Mouse (Mus musculus) stomach, embryonic 15.5 days (tissue): ENCODE results near the gene Ppil4. TPM values are rescaled to one million over a fixed set of nuclear protein-coding genes. Genes with fewer than 3 reads are reported as not detected.
A peak's percentile ranks its signal among the peaks of the same experiment; 100 is the strongest.

Experiments
- ATAC-seq: fragments of 200-750 bp; cut with Nextera tagmentation; 2 replicates; pipeline ENCODE4 v1.8.0; 2017; ENCODE audit warnings: low read depth, moderate number of reproducible peaks, moderate TSS enrichment; ENCODE audit not compliant: insufficient read depth, low FRiP score
- H3K27ac ChIP-seq: fragments of 300-500 bp; sonication (generic); 2 replicates; pipeline ENCODE4 v1.5.1; 2015; ENCODE audit warnings: mild to moderate bottlenecking, inconsistent platforms
- H3K27me3 ChIP-seq: fragments of 300-500 bp; sonication (generic); replicated peaks from 2 replicates; pipeline ENCODE4 v1.6.1; 2015; ENCODE audit warnings: inconsistent platforms
- H3K36me3 ChIP-seq: fragments of 300-500 bp; sonication (generic); 2 replicates; pipeline ENCODE4 v1.6.1; 2015; ENCODE audit warnings: inconsistent platforms
- H3K4me1 ChIP-seq: fragments of 300-500 bp; sonication (generic); 2 replicates; pipeline ENCODE4 v1.6.1; 2015; ENCODE audit warnings: inconsistent platforms
- H3K4me2 ChIP-seq: fragments of 300-500 bp; sonication (generic); 2 replicates; pipeline ENCODE4 v1.6.1; 2015; ENCODE audit warnings: mild to moderate bottlenecking, inconsistent platforms
- H3K4me3 ChIP-seq: fragments of 300-500 bp; sonication (generic); replicated peaks from 2 replicates; pipeline ENCODE4 v1.5.1; 2015; ENCODE audit warnings: inconsistent platforms
- H3K9ac ChIP-seq: fragments of 300-500 bp; sonication (generic); 2 replicates; pipeline ENCODE4 v1.6.1; 2015; ENCODE audit warnings: inconsistent platforms
- H3K9me3 ChIP-seq: fragments of 300-500 bp; sonication (generic); 2 replicates; pipeline ENCODE4 v1.6.1; 2016; ENCODE audit warnings: inconsistent platforms
- WGBS: fragments of 180-500 bp; shearing (Covaris S2); methylation state at CpG from one replicate; pipeline ENCODE4 v1.1.7; 2015; 5-methylcytosine and 5-hydroxymethylcytosine counted together
- polyA plus RNA-seq: library from polyadenylated mRNA; unstranded; fragments of >200 nt; fragmentation: Nextera tagmentation; extraction: Ambion mirVana; gene quantifications from 2 replicates; pipeline ENCODE4 v1.2.1, GENCODE M21; 2015

The Ppil4 gene
- polyA plus RNA-seq, 1 experiment from 2014 or later, result 37.9 TPM

DNA sequence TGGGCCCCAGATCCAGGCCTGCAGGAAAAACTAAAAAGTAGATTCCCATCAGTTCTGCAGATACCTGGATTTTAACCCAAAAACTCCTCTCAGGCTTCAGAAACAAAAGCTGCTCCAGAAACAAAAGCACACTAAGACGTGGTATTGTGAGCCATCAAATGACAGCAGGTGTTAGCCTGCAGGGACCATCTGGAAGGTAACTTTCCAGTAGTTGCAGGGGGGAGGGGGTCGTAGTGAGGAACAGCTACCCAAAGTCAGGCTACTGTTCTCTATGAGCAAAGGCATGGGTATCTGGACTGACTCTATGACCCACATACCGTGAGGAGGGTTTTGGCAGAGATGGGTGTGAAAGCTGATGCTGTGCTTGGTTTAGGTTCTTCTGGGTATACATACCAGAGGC is 48.1 kb downstream of the Ppil4 start:
- 67% methylated on average over 3 of the region's 3 CpGs for WGBS
- Histone ChIP-seq H3K27me3 (no peaks in the 10 kb centered on the region; the same call in 1 of the 2 replicates), H3K36me3 (no peaks in the 10 kb centered on the region), H3K9me3 (no peaks in the 10 kb centered on the region), H3K4me3 (no peak overlapping the region), H3K4me1 (no peaks in the 10 kb centered on the region), H3K9ac (no peak overlapping the region), H3K27ac (no peak overlapping the region), H3K4me2 (no peak overlapping the region)
- no peak for ATAC-seq

DNA sequence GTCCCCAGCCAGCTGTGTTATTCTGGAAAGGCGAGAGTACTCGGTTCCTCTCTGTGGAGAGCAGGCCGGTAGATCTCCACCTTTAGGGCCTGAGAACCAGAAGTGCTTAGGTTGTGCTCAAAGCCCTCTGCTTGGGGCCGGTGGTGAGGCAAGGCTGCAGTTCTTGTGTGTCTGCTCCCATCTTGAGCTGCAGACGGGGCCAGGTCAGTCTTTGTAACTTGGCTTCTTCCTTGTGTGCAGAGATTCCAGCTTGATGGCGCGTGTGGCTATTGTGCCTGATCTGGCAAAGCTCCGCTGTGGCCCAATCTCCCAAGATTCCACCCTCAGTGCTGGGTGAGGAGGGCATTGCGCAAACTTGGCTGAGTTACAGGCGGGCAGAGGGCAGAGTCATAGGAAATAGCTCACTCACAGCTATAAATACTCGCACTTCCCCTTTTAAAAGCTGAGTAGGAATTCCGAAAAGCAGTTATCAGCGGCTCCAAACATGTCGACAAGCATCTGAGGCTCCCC is 48.9 kb downstream of the Ppil4 start:
- Histone ChIP-seq H3K4me3 (no peak overlapping the region), H3K4me1 (no peaks in the 10 kb centered on the region), H3K4me2 (peak overlapping the region; percentile 17; the same call in 1 of the 2 replicates), H3K27me3 (no peaks in the 10 kb centered on the region; the same call in 1 of the 2 replicates), H3K36me3 (no peaks in the 10 kb centered on the region), H3K27ac (0 out of 2 replicates have a peak overlapping the region, but pooled peaks have one; percentile 21), H3K9ac (no peak overlapping the region), H3K9me3 (no peaks in the 10 kb centered on the region)
- 57% methylated on average over 14 of the region's 14 CpGs for WGBS
- no peak; the same call in 1 of the 2 replicates for ATAC-seq

DNA sequence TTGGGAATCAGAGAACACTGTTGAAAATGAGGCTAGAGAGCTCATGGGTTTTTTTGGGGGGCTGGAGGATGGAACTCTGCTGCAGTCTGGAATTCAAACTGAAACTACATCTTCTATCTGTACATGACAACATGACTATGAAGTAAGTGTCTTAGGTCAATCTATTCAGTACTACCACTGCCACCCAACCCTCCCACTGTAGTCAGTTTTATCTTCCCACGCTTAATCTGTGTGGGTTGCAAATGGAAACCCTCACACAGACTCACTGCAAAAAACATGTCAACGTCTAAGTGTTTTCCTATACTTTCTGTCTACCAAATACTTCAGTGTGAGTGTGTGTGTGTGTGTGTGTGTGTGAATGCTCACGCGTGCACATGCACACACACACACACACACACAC is 50.5 kb downstream of the Ppil4 start:
- no peak overlapping the region for H3K9ac ChIP-seq
- H3K27me3 ChIP-seq, result no peaks in the 10 kb centered on the region; the same call in 1 of the 2 replicates
- H3K4me1 ChIP-seq, result no peaks in the 10 kb centered on the region
- no peaks in the 10 kb centered on the region for H3K36me3 ChIP-seq
- no peak overlapping the region for H3K27ac ChIP-seq
- no peaks in the 10 kb centered on the region for H3K9me3 ChIP-seq
- 82% methylated on average over 4 of the region's 4 CpGs for WGBS
- no peak for ATAC-seq
- H3K4me2 ChIP-seq, result no peak overlapping the region
- no peak overlapping the region for H3K4me3 ChIP-seq

DNA sequence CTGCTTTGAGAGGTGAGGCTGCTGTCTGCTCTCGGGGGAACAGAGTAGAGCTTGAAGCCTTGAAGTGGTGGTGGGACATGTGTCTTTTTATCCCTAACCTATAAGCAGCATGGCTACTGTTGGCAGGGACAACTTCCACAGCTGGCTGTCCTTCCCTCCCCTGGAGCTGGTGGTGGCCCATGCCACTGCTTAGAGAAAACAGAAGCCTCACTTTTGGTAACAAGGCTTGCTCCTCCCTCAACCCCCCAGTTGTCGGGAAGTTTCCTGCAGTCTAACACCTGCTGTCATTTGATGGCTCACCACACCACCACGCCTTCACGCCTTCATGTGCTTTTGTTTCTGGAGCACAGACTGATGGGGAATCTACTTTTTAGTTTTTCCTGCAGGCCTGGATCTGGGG is 51.5 kb downstream of the Ppil4 start:
- ATAC-seq, result no peak
- H3K27me3 ChIP-seq, result no peaks in the 10 kb centered on the region; the same call in 1 of the 2 replicates
- WGBS, result 64% methylated on average over 4 of the region's 4 CpGs
- H3K36me3 ChIP-seq, result no peaks in the 10 kb centered on the region
- H3K27ac ChIP-seq, result no peak overlapping the region
- no peak overlapping the region for H3K9ac ChIP-seq
- no peak overlapping the region for H3K4me3 ChIP-seq
- H3K4me1 ChIP-seq, result no peaks in the 10 kb centered on the region
- no peaks in the 10 kb centered on the region for H3K9me3 ChIP-seq
- H3K4me2 ChIP-seq, result no peak overlapping the region

DNA sequence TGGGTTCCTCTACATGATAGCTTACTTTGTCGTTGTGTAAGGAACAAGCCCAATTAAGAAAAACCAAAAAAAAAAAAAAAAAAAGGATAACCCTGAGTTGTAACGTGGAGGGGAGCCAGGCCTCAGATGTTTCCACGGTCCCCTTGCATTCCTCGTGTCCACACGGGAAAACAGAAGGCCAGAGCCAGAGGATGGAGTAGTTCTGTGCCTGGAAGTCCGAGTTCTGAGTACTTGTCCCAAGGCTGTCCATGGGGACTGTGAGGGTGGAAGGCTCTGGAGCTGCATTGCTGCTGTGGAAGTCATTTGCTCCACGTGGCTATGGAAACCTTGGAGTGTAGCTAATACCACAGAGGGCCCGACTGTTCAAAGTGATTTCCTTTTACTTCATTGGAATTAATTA is 52.4 kb downstream of the Ppil4 start:
- H3K27me3 ChIP-seq, result no peaks in the 10 kb centered on the region; the same call in 1 of the 2 replicates
- WGBS, result 65% methylated on average over 8 of the region's 8 CpGs
- H3K9me3 ChIP-seq, result no peaks in the 10 kb centered on the region
- H3K27ac ChIP-seq, result no peak overlapping the region
- H3K4me3 ChIP-seq, result no peak overlapping the region
- H3K36me3 ChIP-seq, result no peaks in the 10 kb centered on the region
- H3K4me2 ChIP-seq, result no peak overlapping the region
- H3K9ac ChIP-seq, result no peak overlapping the region
- no peak for ATAC-seq
- no peaks in the 10 kb centered on the region for H3K4me1 ChIP-seq

DNA sequence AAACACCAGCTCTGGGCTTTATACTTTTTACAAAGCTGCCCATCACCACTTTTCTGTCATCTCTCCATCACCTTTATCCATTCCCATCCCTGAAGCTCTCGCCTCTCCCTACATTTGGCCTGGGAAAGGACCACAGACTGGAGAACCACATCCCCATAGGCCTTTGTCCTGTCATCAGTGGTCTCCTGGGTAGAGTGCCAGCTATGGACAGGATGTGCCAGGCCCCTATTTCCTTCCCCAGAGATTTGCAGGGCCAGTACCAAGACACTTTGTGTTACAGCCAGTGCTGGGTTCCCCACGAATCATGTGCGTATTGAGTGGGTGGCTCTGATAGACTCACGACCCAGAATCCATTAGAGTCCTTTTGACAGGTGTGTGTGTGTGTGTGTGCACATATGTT is 53.3 kb downstream of the Ppil4 start:
- Histone ChIP-seq H3K4me3 (no peak overlapping the region), H3K36me3 (no peaks in the 10 kb centered on the region), H3K27ac (no peak overlapping the region), H3K27me3 (no peaks in the 10 kb centered on the region; the same call in 1 of the 2 replicates), H3K4me1 (no peaks in the 10 kb centered on the region), H3K9ac (no peak overlapping the region), H3K9me3 (no peaks in the 10 kb centered on the region), H3K4me2 (no peak overlapping the region)
- WGBS, result 85% methylated on average over 4 of the region's 4 CpGs
- ATAC-seq, result no peak

DNA sequence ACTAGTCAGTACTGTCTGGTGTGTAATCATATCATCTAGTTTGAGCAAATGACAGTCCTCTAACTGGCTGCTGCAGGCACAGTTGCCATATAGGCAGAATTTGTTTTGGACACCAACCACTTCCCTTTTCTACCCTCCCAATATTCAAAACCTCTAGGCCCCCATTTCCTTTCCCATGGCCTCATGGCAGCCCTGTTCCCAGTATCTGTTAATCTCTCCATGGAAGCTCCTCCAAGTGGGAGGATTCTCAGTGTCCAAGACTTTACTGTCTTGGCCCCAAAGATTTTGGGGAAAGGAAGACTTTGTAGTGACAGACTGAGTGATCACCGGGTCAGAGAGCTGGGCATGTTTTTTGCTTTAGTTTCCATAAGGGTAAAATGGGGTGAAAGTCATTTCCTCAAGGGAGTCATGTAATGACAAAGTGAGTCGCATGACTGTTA is 54.5 kb downstream of the Ppil4 start:
- no peak for ATAC-seq
- 78% methylated on average over 2 of the region's 2 CpGs for WGBS
- no peaks in the 10 kb centered on the region for H3K9me3 ChIP-seq

DNA sequence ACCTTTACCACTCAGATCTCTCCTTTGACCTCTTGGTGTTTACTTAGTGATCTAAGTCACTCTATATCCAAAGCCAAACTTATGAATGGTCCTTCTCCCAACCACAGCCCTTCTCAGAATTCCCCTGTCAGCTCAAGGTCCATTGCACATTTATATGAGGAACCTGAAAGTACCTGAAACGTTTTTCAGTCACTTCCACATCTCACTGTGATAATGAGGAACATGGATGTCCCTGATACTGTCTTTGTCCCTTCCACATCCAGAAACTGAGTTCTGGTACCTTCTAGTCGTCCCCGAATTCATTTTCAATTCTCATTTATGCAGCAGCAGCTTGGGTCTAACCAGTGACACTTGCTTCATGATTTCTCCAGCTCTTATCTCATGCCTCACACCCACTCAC is 59.2 kb downstream of the Ppil4 start:
- ATAC-seq, result no peak
- no peaks in the 10 kb centered on the region for H3K9me3 ChIP-seq
- no peaks in the 10 kb centered on the region for H3K36me3 ChIP-seq
- H3K27me3 ChIP-seq, result no peaks in the 10 kb centered on the region
- no peaks in the 10 kb centered on the region for H3K4me1 ChIP-seq
- no peak overlapping the region for H3K4me2 ChIP-seq
- H3K27ac ChIP-seq, result no peak overlapping the region
- no peak overlapping the region for H3K4me3 ChIP-seq
- 73% methylated on average over 3 of the region's 3 CpGs for WGBS
- no peak overlapping the region for H3K9ac ChIP-seq

More for the DNA sequence above, 54.5 kb downstream of the Ppil4 start:
- Histone ChIP-seq H3K36me3 (no peaks in the 10 kb centered on the region), H3K27ac (no peak overlapping the region), H3K4me2 (no peak overlapping the region), H3K4me3 (no peak overlapping the region), H3K9ac (no peak overlapping the region), H3K27me3 (no peaks in the 10 kb centered on the region; the same call in 1 of the 2 replicates), H3K4me1 (no peaks in the 10 kb centered on the region)

DNA sequence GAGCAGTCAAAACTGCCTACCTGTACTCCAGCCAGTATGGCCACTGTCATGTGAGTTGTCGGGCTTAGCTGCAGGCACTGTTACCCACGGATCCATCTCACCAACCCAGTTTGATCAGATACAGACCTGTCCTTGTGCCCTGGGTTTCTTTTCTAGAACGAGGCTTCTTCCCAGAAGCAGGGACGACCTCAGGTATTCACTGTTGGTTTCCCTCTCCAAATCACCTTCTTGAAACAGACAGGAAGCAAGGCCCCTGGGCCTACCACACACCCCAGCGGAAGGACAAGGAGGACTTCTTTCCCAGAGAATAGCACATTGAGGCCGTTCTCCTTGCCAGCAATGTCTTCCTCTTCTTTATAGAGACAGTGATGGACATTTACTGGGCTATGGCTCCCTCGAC is 67.8 kb downstream of the Ppil4 start:
- Histone ChIP-seq H3K4me3 (no peak overlapping the region), H3K9ac (no peak overlapping the region), H3K36me3 (no peaks in the 10 kb centered on the region), H3K9me3 (no peaks in the 10 kb centered on the region), H3K27me3 (no peaks in the 10 kb centered on the region), H3K4me1 (no peaks in the 10 kb centered on the region), H3K4me2 (no peak overlapping the region), H3K27ac (no peak overlapping the region)
- no peak for ATAC-seq
- 84% methylated on average over 7 of the region's 7 CpGs for WGBS

DNA sequence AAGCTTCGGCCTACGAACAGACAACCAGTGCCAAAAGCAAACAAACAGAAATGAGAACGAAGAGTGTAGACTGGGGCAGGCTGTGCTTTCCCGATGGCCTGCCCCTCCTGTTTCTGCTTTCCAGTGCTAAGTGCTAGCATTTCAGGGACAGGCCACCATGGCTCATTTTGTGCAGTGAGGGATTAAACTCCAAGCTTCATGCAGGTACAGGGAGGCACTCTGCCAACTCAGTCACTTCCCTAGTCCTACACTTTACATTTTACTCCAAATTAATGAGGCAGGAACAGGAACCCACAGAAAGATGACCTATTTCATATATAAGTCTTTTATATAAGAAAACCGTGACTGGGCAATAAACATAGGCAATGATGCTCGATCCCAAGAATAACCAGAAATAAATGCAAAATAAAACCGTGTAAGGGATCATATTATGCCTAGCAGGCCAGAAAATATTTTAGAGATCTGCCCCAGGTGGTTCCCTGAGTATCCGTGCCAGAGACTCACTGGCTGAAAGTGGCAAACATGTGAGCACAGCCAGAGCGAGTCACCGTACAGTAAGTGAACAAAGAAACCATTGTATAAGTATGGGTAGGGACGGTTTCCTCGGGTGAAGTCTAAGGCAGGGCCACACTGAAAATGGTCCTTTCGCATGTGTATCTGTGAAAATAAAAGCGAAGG is 68.7 kb downstream of the Ppil4 start:
- no peaks in the 10 kb centered on the region for H3K4me1 ChIP-seq
- no peak for ATAC-seq

DNA sequence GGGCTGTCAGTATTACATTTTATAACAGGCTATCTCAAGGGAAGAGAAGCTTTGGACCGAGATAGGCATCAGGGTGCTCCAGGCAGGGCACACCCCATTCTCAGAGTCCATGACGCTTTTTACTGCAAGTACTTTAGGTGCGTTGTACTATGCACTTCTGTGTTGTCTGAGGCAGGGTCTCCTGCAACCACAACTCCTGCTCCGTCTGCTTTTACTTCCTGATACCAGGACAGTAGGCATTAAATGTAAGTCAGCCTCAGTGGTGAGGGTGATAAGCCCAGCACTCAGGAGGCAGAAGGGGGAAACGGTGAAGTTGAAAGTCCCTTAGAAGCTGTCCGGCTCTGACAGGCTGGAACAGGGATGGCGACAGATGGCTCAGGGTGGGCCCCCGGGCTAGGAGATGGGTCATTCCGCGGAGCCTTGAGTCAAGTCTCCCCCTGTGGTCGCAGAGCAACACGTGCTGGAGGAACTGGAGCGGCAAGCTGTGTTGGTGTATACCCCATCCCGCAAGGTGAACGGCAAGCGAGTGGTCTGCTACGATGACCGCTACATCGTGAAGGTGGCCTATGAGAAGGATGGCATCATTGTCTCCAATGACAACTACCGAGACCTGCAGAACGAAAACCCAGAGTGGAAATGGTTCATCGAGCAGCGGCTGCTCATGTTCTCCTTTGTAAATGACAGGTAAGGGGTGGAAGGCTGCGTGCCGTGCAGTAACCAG is 69.4 kb downstream of the Ppil4 start:
- no peak overlapping the region for H3K27ac ChIP-seq
- no peak for ATAC-seq
- no peaks in the 10 kb centered on the region for H3K9me3 ChIP-seq
- WGBS, result 91% methylated on average over 25 of the region's 25 CpGs
- no peaks in the 10 kb centered on the region for H3K36me3 ChIP-seq
- H3K4me2 ChIP-seq, result no peak overlapping the region
- H3K9ac ChIP-seq, result no peak overlapping the region
- no peak overlapping the region for H3K4me3 ChIP-seq
- H3K4me1 ChIP-seq, result 0 out of 2 replicates have a peak, but pooled peaks cover under 1% of the 10 kb centered on the region
- peaks cover 5% of the 10 kb centered on the region for H3K27me3 ChIP-seq

More for the DNA sequence above, 68.7 kb downstream of the Ppil4 start:
- Histone ChIP-seq H3K36me3 (no peaks in the 10 kb centered on the region), H3K27ac (no peak overlapping the region), H3K27me3 (no peaks in the 10 kb centered on the region), H3K9me3 (no peaks in the 10 kb centered on the region), H3K4me2 (no peak overlapping the region), H3K4me3 (no peak overlapping the region), H3K9ac (no peak overlapping the region)
- 80% methylated on average over 14 of the region's 14 CpGs for WGBS

DNA sequence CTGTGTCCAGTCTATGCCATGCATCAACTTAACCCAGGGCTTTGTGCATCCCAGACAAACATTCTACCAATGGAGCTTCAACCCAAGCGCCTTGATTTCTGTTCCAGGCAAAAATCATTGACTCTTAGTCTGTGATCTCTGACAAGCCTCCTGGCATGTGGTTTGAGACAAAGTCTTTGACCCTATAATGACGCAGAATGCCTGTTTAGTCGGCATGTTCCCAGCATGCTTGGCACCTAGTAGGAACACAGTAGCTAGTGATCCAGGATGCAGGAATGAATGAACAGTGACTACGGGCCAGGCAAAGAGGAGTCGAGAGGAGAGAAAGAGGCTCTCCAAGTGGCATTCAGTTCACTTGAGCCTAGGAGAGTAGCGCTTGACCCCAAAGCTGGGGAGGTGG is 70.7 kb downstream of the Ppil4 start:
- 93% methylated on average over 6 of the region's 6 CpGs for WGBS
- no peaks in the 10 kb centered on the region for H3K36me3 ChIP-seq
- no peaks in the 10 kb centered on the region for H3K9me3 ChIP-seq
- no peak overlapping the region for H3K9ac ChIP-seq
- no peak for ATAC-seq
- H3K4me3 ChIP-seq, result no peak overlapping the region
- H3K27ac ChIP-seq, result no peak overlapping the region
- H3K27me3 ChIP-seq, result peaks cover 15% of the 10 kb centered on the region
- 0 out of 2 replicates have a peak, but pooled peaks cover 5% of the 10 kb centered on the region for H3K4me1 ChIP-seq
- H3K4me2 ChIP-seq, result no peak overlapping the region
